Mouse (Mus musculus): ENCODE results near the gene Hmgb2. TPM values are rescaled to one million over a fixed set of nuclear protein-coding genes. Genes with fewer than 3 reads are reported as not detected.
A peak's percentile ranks its signal among the peaks of the same experiment; 100 is the strongest.
"Not testable (repeated sequence)": the region's sequence is repeated elsewhere in the genome, so short reads cannot be mapped to it uniquely, and the experiment has no call there.

Gene Hmgb2
- polyA plus RNA-seq, 2 experiments, result 199 to 290 TPM

DNA sequence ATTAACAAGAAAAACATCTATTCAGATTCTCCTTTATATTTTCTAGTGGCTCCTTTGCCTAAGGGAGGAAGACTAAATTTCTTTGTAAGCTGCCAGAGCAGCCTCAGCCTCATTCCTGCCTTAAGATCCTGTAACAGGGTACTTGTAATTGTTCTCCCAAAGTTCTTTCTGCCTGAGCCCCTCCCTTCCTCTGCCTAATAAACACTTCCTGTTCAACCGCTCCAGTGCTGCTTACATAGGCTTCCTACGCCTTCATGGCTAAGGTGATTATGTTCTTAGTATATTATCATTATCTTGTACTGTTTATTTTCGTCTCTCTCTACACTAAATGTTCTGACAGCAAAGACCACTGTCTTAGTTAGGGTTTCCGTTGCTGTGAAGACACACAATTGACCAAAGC is 3.0 kb upstream of the Hmgb2 start:
- ATAC-seq (ENCODE audit: low FRiP score, low read depth) (no peak), DNase-seq (ENCODE audit: low spot score) (no peak)
- TF ChIP-seq POLR2A (IDR thresholded peaks at IDR 0.05; ENCODE audit: borderline replicate concordance, extremely low read depth, insufficient read depth, insufficient read length), result no peak
- H3K27ac ChIP-seq (replicated peaks; ENCODE audit: low read depth, low read length), result no peak overlapping the region
- H3K36me3 ChIP-seq (ENCODE audit: control insufficient read depth, insufficient read depth, low read length), result peaks cover 7% of the 10 kb centered on the region
- H3K4me2 ChIP-seq (replicated peaks; ENCODE audit: low read depth, low read length, severe bottlenecking), result no peak overlapping the region
- 74% methylated on average over 4 of the region's 4 CpGs for WGBS
- H3K9ac ChIP-seq (ENCODE audit: low read depth, low read length, severe bottlenecking), result no peak overlapping the region
- no peaks in the 10 kb centered on the region for H3K27me3 ChIP-seq (ENCODE audit: control insufficient read depth, insufficient read depth, low read length)
- H3K9me3 ChIP-seq (ENCODE audit: control insufficient read depth, low read length), result no peaks in the 10 kb centered on the region
- H3K4me3 ChIP-seq (replicated peaks; ENCODE audit: low read length), result no peak overlapping the region
- H3K4me1 ChIP-seq (ENCODE audit: control insufficient read depth, insufficient read depth, low read length), result peaks cover 4% of the 10 kb centered on the region; the same call in 1 of the 2 replicates

- peak overlapping the region; percentile 69 for H3K27ac ChIP-seq (replicated peaks; ENCODE audit: low read depth, low read length)
- peak overlapping the region; percentile 90 for H3K4me2 ChIP-seq (replicated peaks; ENCODE audit: low read depth, low read length, severe bottlenecking)
- H3K36me3 ChIP-seq (ENCODE audit: control insufficient read depth, insufficient read depth, low read length), result peaks cover 21% of the 10 kb centered on the region
- ATAC-seq (ENCODE audit: low FRiP score, low read depth), result no peak
- no peaks in the 10 kb centered on the region for H3K9me3 ChIP-seq (ENCODE audit: control insufficient read depth, low read length)
- no peaks in the 10 kb centered on the region for H3K27me3 ChIP-seq (ENCODE audit: control insufficient read depth, insufficient read depth, low read length)
- TF ChIP-seq POLR2A (IDR thresholded peaks at IDR 0.05; ENCODE audit: borderline replicate concordance, extremely low read depth, insufficient read depth, insufficient read length), result no peak
- H3K4me1 ChIP-seq (ENCODE audit: control insufficient read depth, insufficient read depth, low read length), result peaks cover 5% of the 10 kb centered on the region; the same call in 1 of the 2 replicates
- H3K4me3 ChIP-seq (replicated peaks; ENCODE audit: low read length), result peak overlapping the region; percentile 68
- DNase-seq (ENCODE audit: low spot score), result no peak
- under 1% methylated on average over 31 of the region's 31 CpGs for WGBS
- H3K9ac ChIP-seq (ENCODE audit: low read depth, low read length, severe bottlenecking), result peak overlapping the region; percentile 69
These were observed 854 bp upstream of the Hmgb2 start for GRCm38 (mm10) chr8:57510791-57511315.

DNA sequence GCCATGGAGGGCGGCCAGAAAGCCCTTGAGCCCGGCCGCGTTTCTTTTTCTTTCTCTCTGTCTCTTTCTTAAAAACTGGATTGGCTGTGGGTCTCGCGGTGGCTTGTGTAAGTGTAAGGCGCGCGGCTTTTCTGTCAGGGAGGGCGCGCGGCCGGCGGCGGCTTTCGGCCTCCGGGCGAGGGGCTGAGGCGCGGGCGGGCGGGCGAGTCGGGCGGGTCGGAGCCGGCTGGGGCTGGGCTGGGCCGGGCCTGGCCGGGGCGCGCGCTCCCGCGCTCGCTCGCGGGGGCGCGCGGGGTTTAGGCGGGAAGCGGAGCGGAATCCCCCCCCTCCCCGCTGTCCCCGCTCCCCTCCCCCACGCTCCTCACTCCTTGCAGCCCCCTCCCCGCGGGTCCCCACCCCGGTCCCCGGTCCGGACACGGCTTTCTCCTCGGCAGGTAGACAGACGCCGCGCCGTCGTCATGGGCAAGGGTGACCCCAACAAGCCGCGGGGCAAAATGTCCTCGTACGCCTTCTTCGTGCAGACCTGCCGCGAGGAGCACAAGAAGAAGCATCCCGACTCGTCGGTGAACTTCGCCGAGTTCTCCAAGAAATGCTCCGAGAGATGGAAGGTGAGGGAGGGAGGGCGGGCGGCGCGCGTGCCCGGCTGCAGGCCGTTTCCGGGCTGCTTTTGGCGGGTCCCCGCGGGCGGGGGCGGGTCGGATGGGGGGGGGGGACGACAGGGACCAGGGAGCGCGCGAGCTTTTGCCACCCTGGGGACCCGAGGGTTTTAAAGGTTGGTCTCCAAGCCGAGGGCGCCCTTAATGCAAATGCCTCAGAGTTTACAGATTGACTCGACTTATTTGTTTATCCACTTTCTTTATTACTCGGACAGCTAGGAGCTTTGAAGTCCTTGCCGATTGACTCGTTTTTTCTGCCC is 692 bp downstream of the Hmgb2 start:
- peak; percentile 48 for DNase-seq (ENCODE audit: low spot score)

DNA sequence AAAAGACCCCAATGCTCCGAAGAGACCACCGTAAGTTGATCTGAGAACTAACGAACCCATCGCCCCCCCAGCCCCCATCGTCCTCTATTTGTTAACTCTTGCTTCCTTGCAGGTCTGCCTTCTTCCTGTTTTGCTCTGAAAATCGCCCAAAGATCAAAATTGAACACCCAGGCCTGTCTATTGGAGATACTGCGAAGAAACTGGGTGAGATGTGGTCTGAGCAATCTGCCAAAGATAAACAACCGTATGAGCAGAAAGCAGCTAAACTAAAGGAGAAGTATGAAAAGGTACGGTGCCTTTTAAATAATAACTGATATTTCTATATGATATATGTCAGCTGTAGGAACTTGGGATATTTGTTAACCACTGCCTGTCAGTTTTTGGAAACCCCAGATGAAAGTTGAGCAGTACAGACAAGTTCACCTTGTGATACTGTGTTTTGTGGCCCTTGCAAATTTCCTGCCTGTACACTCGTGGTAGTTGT is 1.5 kb downstream of the Hmgb2 start:
- not testable (repeated sequence) for H3K9me3 ChIP-seq (ENCODE audit: control insufficient read depth, low read length); H3K4me1 ChIP-seq (ENCODE audit: control insufficient read depth, insufficient read depth, low read length); ATAC-seq (ENCODE audit: low FRiP score, low read depth); H3K27ac ChIP-seq (replicated peaks; ENCODE audit: low read depth, low read length); H3K27me3 ChIP-seq (ENCODE audit: control insufficient read depth, insufficient read depth, low read length); DNase-seq (ENCODE audit: low spot score)
- H3K4me2 ChIP-seq (replicated peaks; ENCODE audit: low read depth, low read length, severe bottlenecking), result peak overlapping the region; percentile 58
- H3K36me3 ChIP-seq (ENCODE audit: control insufficient read depth, insufficient read depth, low read length), result peaks cover 31% of the 10 kb centered on the region
- H3K9ac ChIP-seq (ENCODE audit: low read depth, low read length, severe bottlenecking), result peak overlapping the region; percentile 99
- WGBS, result 8% methylated on average over 9 of the region's 10 CpGs
- peak overlapping the region; percentile 68 for H3K4me3 ChIP-seq (replicated peaks; ENCODE audit: low read length)

More for the DNA sequence above, 692 bp downstream of the Hmgb2 start:
- peak; percentile 27 for ATAC-seq (ENCODE audit: low FRiP score, low read depth)
- Histone ChIP-seq H3K4me2 (replicated peaks; ENCODE audit: low read depth, low read length, severe bottlenecking) (peak overlapping the region; percentile 58), H3K4me3 (replicated peaks; ENCODE audit: low read length) (peak overlapping the region; percentile 68), H3K9me3 (ENCODE audit: control insufficient read depth, low read length) (no peaks in the 10 kb centered on the region), H3K27me3 (ENCODE audit: control insufficient read depth, insufficient read depth, low read length) (no peaks in the 10 kb centered on the region), H3K4me1 (ENCODE audit: control insufficient read depth, insufficient read depth, low read length) (peaks cover 5% of the 10 kb centered on the region; the same call in 1 of the 2 replicates), H3K27ac (replicated peaks; ENCODE audit: low read depth, low read length) (peak overlapping the region; percentile 100), H3K9ac (ENCODE audit: low read depth, low read length, severe bottlenecking) (peak overlapping the region; percentile 99), H3K36me3 (ENCODE audit: control insufficient read depth, insufficient read depth, low read length) (peaks cover 27% of the 10 kb centered on the region)
- no peak for TF ChIP-seq POLR2A (IDR thresholded peaks at IDR 0.05; ENCODE audit: borderline replicate concordance, extremely low read depth, insufficient read depth, insufficient read length)
- under 1% methylated on average over 53 of the region's 96 CpGs for WGBS

- not testable (repeated sequence) for DNase-seq (ENCODE audit: low spot score); H3K9me3 ChIP-seq (ENCODE audit: control insufficient read depth, low read length); H3K27me3 ChIP-seq (ENCODE audit: control insufficient read depth, insufficient read depth, low read length); H3K4me2 ChIP-seq (replicated peaks; ENCODE audit: low read depth, low read length, severe bottlenecking); H3K4me3 ChIP-seq (replicated peaks; ENCODE audit: low read length); H3K9ac ChIP-seq (ENCODE audit: low read depth, low read length, severe bottlenecking); ATAC-seq (ENCODE audit: low FRiP score, low read depth); H3K4me1 ChIP-seq (ENCODE audit: control insufficient read depth, insufficient read depth, low read length); H3K27ac ChIP-seq (replicated peaks; ENCODE audit: low read depth, low read length)
- H3K36me3 ChIP-seq (ENCODE audit: control insufficient read depth, insufficient read depth, low read length), result peaks cover 33% of the 10 kb centered on the region
- WGBS, result 93% methylated on average over 5 of the region's 5 CpGs
These were observed 5.0 kb downstream of the Hmgb2 start for GRCm38 (mm10) chr8:57516685-57517084.

Data from limb, embryonic 14.5 days (tissue).